Mouse (Mus musculus): ENCODE results near the gene Errfi1.

Errfi1 gene

GRCm38 (mm10) chr4:150853680-150854461 is at the start of gene Errfi1:
Errfi1 (plus strand) TSS chr4:150853919.
- DNase-seq (ENCODE audit: low spot score): no peak

- DNase-seq (ENCODE audit: low spot score): peak; percentile 24
These were observed 49.5 kb upstream of the Errfi1 start for GRCm38 (mm10) chr4:150804204-150804603.

- DNase-seq (ENCODE audit: low spot score): no peak
These were observed 45.8 kb upstream of the Errfi1 start for GRCm38 (mm10) chr4:150807727-150808470.

- no peak for DNase-seq (ENCODE audit: low spot score)
These were observed 45.3 kb upstream of the Errfi1 start for GRCm38 (mm10) chr4:150808471-150808847.

GRCm38 (mm10) chr4:150809323-150809722 is 44.4 kb upstream of the Errfi1 start:
- DNase-seq (ENCODE audit: low spot score): no peak

DNA sequence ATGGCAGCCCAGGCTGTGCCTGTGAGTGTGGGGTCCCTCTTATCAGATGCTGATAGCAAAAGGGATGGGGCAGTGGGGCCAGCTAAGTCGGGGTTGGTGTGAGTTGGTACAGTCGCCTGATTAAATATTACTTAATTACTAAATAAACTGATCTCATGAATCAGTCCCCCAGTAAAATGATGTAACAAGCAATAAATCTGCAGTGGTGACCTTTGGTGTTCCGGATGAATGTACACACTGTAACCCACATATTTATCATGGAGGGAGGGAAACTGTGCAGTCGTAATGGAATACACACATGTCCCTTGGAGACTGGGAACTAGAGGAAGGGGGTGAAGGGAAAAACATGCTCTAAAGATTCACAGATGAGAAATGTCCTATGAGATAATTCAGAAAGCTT is 38.6 kb upstream of the Errfi1 start:
- DNase-seq (ENCODE audit: low spot score): no peak

DNA sequence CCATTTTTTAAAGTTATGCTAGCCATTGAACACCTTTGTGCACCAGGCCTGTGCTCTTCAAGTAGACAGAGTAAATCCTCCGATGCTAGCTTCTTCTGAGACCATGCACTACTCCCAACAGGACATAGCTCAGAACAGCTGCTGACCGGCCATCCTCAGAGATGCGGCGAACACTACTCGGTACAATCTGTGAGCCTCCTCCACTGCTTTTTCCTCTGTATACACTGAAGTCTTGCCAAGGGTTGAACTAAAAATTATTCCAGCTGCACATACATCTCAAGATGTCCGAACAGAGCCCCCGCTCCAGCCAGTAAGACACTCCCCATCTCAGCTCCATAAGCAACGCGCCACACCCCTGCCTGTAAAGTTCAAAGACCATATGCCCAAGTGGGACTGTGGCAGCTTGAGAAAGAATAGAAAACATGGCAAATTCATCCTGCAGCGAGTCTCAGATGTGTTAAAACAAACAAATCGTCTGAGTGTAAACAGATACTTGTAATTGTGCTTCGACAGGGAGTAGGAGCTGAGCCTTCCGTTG is 37.2 kb upstream of the Errfi1 start:
- DNase-seq (ENCODE audit: low spot score): no peak

DNA sequence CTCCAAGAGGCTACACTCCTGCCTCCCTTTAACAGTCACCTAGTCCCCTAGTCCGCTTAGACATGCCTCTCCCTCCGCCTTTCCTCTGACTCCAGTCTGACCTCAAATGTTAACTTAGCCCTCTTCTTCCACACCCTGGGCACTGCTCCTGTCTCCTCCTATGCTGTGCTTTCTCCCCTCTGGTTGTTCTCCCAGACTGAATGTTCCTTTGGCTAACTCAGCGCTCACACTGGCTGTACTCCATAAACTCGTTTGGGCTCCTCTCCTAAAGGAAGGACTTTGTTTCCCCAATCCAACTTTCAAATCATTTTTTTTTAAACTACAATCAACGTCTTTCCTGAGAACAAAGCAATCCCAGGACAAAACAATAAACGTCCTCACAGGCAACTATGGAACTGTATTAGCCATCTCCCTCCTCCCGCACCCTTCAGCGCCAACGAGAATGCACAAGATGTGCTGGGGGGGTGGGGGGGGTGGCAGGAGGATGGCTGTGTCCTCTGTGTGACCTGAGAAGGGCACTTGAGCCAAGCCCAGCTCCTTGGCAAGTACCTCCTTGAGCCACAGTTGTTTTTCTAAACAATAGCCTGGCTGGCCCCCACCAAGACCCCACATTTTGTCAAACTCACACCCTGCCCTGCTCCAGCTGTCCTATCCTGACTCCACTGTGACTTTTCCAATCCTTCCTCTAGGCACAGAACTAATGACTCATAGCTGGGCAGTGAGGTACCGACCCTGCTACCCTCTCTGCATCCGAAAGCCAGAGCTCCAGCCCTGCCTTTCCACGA is 34.4 kb upstream of the Errfi1 start:
- no peak for DNase-seq (ENCODE audit: low spot score)

DNA sequence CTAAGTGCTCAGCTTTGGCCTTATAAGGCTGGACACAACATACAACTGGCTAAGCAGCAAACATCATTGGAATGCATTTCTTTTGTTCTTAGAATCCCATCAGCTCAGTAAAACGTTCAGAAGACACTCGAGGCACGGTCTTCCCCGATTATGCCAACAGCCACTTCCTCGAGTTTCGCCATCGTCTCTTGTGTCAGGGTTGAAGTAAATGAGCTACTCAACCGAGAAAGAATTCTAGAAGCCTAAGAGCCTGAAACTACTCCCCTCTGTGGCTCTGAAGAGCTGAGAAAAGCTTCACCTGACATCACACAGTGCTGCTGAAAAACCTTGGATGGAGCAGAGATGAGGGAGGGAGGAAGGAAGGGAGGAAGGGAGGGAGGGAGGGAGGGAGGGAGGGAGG is 32.3 kb upstream of the Errfi1 start:
- DNase-seq (ENCODE audit: low spot score): no peak

- DNase-seq (ENCODE audit: low spot score): no peak
These were observed 31.1 kb upstream of the Errfi1 start for GRCm38 (mm10) chr4:150822624-150823023.

DNA sequence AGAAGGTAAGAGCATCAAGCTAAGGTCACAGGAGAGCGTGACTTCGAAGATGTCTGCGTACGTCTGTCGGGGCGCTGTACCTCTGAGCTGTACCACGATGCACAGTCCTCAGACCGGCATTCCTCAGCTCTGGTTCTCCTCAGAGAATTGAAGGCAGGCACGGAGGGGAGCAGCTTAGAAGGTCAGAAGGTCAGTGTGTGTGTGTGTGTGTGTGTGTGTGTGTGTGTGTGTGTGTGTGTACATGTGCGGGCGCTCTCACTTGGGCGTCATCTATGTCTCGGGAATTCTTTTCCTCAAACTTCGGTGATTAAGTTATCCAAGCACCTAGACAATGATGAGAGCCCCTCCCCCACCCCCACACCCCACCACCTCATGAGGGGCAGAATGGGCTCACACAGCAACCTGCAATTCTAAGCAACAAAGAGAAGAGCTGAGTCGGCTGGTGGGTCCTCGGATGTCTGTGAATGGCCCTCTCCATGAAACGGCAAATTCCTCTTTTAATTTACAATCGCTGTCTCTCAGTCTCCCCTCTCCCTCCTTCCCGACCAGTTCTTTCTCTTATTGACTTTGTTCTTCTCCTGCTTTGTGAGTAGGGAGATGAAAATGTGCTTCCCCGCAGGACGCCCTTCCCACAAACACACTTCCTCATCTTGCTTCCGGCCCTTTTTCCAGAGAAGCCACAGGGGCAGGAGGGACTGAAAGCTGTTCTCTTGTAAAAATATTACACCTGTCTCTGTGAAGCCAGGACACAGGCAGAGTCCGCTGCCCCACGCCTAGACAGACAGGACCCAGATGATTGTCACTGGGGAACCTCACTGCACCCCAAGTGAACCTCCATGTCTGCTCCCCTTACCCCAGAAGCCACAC is 29.9 kb upstream of the Errfi1 start:
- DNase-seq (ENCODE audit: low spot score): peak; percentile 32

DNA sequence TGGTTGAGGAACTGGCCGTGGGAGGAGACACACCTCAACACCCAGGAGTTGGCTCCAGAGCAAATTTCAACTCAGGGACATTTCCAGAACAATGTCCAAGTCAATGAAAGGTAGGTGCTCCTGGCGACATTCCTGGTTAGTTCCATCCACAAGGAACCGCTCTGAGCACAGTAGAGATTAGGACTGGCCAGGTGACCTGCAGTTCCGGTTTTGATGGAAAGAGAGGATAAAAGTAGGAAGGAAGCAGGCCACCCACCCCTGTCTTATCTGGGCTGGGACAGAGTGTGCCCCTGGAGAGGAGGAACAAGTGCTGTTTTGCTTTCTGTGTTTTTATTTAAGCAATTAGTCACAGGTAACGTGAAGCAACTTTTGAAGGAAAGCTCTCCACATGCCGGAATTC is 28.8 kb upstream of the Errfi1 start:
- no peak for DNase-seq (ENCODE audit: low spot score)

GRCm38 (mm10) chr4:150825531-150825930 is 28.2 kb upstream of the Errfi1 start:
- DNase-seq (ENCODE audit: low spot score): no peak

DNA sequence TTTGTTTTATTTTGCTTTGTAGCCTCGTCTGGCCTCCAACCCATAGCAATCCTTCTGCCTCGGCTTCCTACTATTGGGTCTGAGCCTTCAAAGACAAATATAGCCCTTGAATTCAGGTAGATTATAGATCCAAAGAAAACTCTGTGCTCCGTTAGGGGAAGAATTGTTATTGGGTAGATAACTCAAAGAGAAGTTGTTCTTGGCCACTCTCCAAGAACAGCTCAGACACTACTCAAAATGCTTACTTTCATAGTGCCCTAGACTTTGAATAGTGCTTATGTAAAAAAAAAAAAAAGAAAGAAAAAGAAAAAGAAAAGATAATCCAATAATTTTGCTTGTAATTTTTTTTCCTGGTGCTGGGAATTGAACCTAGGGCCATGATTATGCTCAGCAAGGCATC is 22.4 kb upstream of the Errfi1 start:
- DNase-seq (ENCODE audit: low spot score): no peak

GRCm38 (mm10) chr4:150831941-150832340 is 21.8 kb upstream of the Errfi1 start:
- no peak for DNase-seq (ENCODE audit: low spot score)

- no peak for DNase-seq (ENCODE audit: low spot score)
These were observed 18.6 kb upstream of the Errfi1 start for GRCm38 (mm10) chr4:150835163-150835562.

DNA sequence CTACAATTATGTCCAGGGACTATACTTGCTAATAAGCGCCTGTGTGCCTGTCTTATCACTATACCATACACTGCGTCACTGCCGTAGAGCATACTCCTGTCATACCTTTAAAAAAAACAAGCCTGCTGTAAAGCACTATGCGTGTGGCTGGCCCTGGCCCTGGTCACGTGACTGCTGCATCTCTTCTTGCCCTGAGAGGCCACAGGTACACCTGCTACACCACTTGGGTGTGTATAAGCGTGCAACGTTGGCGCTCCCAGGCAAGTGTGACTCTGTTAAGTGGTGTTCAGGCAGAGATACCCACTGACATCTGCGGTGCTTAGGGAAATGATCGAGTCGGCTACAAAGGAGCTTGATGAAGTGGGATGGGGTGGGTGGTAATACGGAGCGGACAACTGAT is 17.5 kb upstream of the Errfi1 start:
- DNase-seq (ENCODE audit: low spot score): no peak

DNA sequence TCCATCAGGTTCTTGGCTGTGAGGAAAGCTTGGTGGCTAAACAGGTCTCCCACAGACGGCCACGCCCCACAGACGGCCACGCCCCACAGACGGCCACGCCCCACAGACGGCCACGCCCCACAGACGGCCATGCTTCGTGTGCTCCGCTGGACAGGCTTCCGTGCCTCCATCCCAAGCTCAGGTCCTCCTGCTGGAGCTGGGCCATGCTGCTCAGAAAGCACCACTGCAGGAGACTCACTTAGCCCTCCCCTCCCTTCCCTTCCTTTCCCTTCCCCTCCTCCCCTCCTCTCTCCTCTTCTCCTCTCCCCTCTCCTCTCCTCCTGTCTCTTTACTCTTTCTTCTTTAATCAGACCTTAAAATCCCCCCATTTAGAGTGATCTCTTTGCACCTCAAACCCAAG is 16.8 kb upstream of the Errfi1 start:
- DNase-seq (ENCODE audit: low spot score): no peak

- no peak for DNase-seq (ENCODE audit: low spot score)
These were observed 16.3 kb upstream of the Errfi1 start for GRCm38 (mm10) chr4:150837458-150837857.

GRCm38 (mm10) chr4:150842045-150842444 is 11.7 kb upstream of the Errfi1 start:
- no peak for DNase-seq (ENCODE audit: low spot score)

DNA sequence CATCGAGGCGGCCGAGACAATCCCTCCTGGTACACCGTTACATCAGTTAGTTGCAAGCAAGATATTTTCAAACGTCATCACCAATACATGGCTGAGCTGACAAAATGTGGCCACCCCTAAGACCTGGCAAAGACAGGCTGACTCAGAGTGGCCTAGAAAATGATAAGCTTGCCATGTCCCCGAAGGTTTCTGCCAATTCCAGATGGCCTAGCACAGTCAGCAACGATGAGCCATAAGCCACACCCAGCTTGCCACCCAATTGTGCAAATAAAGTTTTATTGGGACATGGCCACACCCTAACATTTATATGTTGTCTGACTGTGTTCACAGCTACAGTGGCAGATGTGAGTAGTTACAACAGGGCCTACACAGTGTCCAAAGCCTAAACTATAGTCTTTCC is 10.5 kb upstream of the Errfi1 start:
- DNase-seq (ENCODE audit: low spot score): no peak

DNA sequence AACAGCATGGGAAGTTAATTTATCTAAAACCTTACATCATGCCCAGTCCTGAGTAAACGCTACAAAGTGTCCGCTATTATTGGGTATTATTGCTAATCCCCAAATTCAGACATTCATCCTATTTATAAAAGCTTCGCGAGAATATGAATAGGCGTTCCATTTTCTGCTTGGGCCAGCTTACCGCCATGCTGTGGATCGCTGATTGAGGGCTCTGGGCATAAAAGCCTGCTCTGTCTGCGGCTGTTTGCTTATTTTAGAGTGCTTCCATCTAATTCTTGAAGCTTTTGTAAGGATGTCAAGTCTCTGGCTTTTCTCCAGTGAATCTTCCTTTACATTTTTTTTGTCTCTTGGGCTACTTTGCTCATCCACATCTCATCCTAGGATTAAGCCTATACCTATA is 7.4 kb upstream of the Errfi1 start:
- DNase-seq (ENCODE audit: low spot score): no peak
